Comparison of ENCODE assay signal across 8 mouse cellular contexts in the genomic region with DNA sequence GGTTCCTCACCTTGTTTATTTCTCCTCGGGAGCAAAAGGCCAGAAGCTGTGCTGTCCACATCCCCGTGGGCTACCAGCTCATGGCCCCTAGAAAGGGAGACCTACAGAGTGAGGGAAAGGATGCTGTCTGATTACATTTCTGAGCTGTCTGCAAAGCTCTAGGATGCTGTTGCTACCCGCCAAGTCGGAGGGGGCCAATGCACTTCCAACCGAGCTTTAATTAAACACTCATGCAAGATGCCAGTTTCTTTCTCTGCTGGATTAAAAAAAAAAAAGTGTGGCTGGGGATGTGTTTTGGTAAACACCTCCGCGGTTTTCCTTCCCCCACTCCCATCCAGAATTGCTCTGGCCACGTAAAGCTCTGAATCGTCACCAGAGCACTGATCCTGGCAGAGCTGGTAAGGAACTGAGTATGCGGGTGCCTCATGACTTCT. TPM values are rescaled to one million over a fixed set of nuclear protein-coding genes. Genes with fewer than 3 reads are reported as not detected.
DNase-seq lines count a peak whose midpoint lies in the region; ATAC-seq lines count a peak whose summit lies in the region.

No protein-coding gene starts in this region.

- H3K9ac ChIP-seq in embryonic facial prominence, embryonic 13.5 days, result peak overlapping the region; percentile 67
- peak overlapping the region; percentile 70 for H3K9ac ChIP-seq in hindbrain, embryonic 16.5 days (ENCODE audit: low read depth, low read length)
- peak overlapping the region; percentile 64 for H3K9ac ChIP-seq in midbrain, embryonic 15.5 days

- ATAC-seq in embryonic facial prominence, embryonic 13.5 days (ENCODE audit: insufficient number of reproducible peaks, insufficient read depth, low FRiP score, low TSS enrichment, low read depth), result no peak
- peak; percentile 76 for ATAC-seq in hindbrain, embryonic 16.5 days
- ATAC-seq in midbrain, embryonic 15.5 days (replicated peaks), result peak; percentile 78

- H3K4me1 ChIP-seq in embryonic facial prominence, embryonic 13.5 days, result peaks cover 9% of the 10 kb centered on the region
- peaks cover 5% of the 10 kb centered on the region for H3K4me1 ChIP-seq in hindbrain, embryonic 16.5 days (ENCODE audit: control insufficient read depth, insufficient read depth, low read depth, low read length)
- H3K4me1 ChIP-seq in midbrain, embryonic 15.5 days, result peaks cover 9% of the 10 kb centered on the region

- peak; percentile 9 for DNase-seq in layer of hippocampus, adult 9-11 months
- no peak for DNase-seq in layer of hippocampus, postnatal 14 days (ENCODE audit: low spot score in 2 of 2)
- DNase-seq in gastrocnemius, postnatal 4 days (ENCODE audit: low spot score in 2 of 2), result no peak
- no peak for DNase-seq in adrenal gland, postnatal 10 days
- no peak for DNase-seq in layer of hippocampus, adult 9-10 months (ENCODE audit: low spot score)

- WGBS in embryonic facial prominence, embryonic 13.5 days, result 3% methylated on average over 10 of the region's 10 CpGs
- WGBS in hindbrain, embryonic 16.5 days, result 5% methylated on average over 10 of the region's 10 CpGs
- 4% methylated on average over 10 of the region's 10 CpGs for WGBS in midbrain, embryonic 15.5 days

- no peaks in the 10 kb centered on the region for H3K36me3 ChIP-seq in embryonic facial prominence, embryonic 13.5 days
- no peaks in the 10 kb centered on the region for H3K36me3 ChIP-seq in hindbrain, embryonic 16.5 days (ENCODE audit: control insufficient read depth, insufficient read depth, low read length)
- no peaks in the 10 kb centered on the region for H3K36me3 ChIP-seq in midbrain, embryonic 15.5 days (replicated peaks)

- peak overlapping the region; percentile 92 for H3K4me2 ChIP-seq in embryonic facial prominence, embryonic 13.5 days
- peak overlapping the region; percentile 92 for H3K4me2 ChIP-seq in hindbrain, embryonic 16.5 days (ENCODE audit: low read length)
- peak overlapping the region; percentile 93 for H3K4me2 ChIP-seq in midbrain, embryonic 15.5 days

- no peak overlapping the region for H3K27ac ChIP-seq in embryonic facial prominence, embryonic 13.5 days
- peak overlapping the region; percentile 61; the same call in 1 of the 2 replicates for H3K27ac ChIP-seq in hindbrain, embryonic 16.5 days (ENCODE audit: low read depth, low read length)
- H3K27ac ChIP-seq in midbrain, embryonic 15.5 days, result 0 out of 2 replicates have a peak overlapping the region, but pooled peaks have one; percentile 39

- H3K9me3 ChIP-seq in embryonic facial prominence, embryonic 13.5 days, result no peaks in the 10 kb centered on the region
- no peaks in the 10 kb centered on the region for H3K9me3 ChIP-seq in hindbrain, embryonic 16.5 days (ENCODE audit: control insufficient read depth, low read length)
- no peaks in the 10 kb centered on the region for H3K9me3 ChIP-seq in midbrain, embryonic 15.5 days

- H3K27me3 ChIP-seq in embryonic facial prominence, embryonic 13.5 days, result peaks cover 15% of the 10 kb centered on the region
- H3K27me3 ChIP-seq in hindbrain, embryonic 16.5 days (replicated peaks; ENCODE audit: control insufficient read depth, insufficient read depth, low read length), result no peaks in the 10 kb centered on the region
- no peaks in the 10 kb centered on the region; the same call in 1 of the 2 replicates for H3K27me3 ChIP-seq in midbrain, embryonic 15.5 days (replicated peaks)

- H3K4me3 ChIP-seq in embryonic facial prominence, embryonic 13.5 days, result peak overlapping the region; percentile 52
- peak overlapping the region; percentile 67 for H3K4me3 ChIP-seq in hindbrain, embryonic 16.5 days (ENCODE audit: low read length)
- H3K4me3 ChIP-seq in midbrain, embryonic 15.5 days, result peak overlapping the region; percentile 54

RNA-seq across cellular contexts. Expression of a gene that starts 0.8 kb away (rescaled TPM):
- total RNA-seq in layer of hippocampus, postnatal 14 days (2021), result 100 to 1,000 TPM; 143 to 150 TPM
- polyA plus RNA-seq in embryonic facial prominence, embryonic 13.5 days (2015; fragmentation: Nextera tagmentation; extraction: Ambion mirVana), result 3.8 and 5.3 TPM in 2 replicates
- polyA plus RNA-seq in hindbrain, embryonic 16.5 days (2015; fragmentation: Nextera tagmentation; extraction: Ambion mirVana), result 44.9 and 49.9 TPM in 2 replicates
- polyA plus RNA-seq in midbrain, embryonic 15.5 days (2015; fragmentation: Nextera tagmentation; extraction: Ambion mirVana), result 23.0 and 23.6 TPM in 2 replicates
- 1 to 10 TPM; 4.5 to 5.3 TPM for total RNA-seq in gastrocnemius, postnatal 4 days (2021)
- 1 to 10 TPM; 1.7 to 1.8 TPM for total RNA-seq in adrenal gland, postnatal 10 days (2021)

Comparison
In these comparisons a context has a peak if more than half of its experiments do, and no peak if none do; other contexts are left out.
1. RNA of a gene that starts 0.8 kb away (total RNA-seq): 143 to 150 TPM in layer of hippocampus, postnatal 14 days; 4.5 to 5.3 TPM in gastrocnemius, postnatal 4 days and 1.7 to 1.8 TPM in adrenal gland, postnatal 10 days; every median in the first group is over 10 times any median in the second.
2. Peak in every context shown above with its lines, with median percentiles within 50 percentile points of each other: H3K4me2 ChIP-seq, H3K4me3 ChIP-seq and H3K9ac ChIP-seq.